Mouse (Mus musculus) cerebellum, adult 11 months (tissue): Measurements from ENCODE around the gene Ncoa3.

Experiments used
- DNase-seq: peaks from one replicate; pipeline ENCODE4 v3.0.0; 2022

Ncoa3 gene

DNA sequence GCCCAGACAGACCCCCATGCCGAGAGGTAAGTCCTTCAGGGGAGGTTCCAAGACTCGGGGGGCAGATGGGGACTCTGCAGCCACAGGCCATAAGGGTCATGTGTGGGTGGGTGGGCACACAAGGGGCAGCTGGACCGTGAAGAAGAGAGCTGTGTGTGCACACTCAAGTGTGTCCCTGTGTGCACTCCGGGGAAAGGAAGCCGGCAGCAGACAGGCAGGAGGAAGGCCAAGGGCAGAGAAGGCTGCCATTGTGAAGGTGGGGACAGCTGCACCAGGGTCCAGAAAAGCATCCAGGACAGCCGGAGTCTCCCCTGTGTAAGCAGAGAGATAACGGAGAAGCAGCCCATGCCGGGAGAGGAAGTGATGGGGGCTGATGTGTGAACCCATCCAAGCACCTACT lies 118.3 kb downstream of the Ncoa3 start:
- no peak for DNase-seq

GRCm38 (mm10) chr2:166111238-166111637 lies 118.8 kb downstream of the Ncoa3 start:
- no peak for DNase-seq

- DNase-seq: no peak
These were observed 119.4 kb downstream of the Ncoa3 start for GRCm38 (mm10) chr2:166111831-166112250.

DNA sequence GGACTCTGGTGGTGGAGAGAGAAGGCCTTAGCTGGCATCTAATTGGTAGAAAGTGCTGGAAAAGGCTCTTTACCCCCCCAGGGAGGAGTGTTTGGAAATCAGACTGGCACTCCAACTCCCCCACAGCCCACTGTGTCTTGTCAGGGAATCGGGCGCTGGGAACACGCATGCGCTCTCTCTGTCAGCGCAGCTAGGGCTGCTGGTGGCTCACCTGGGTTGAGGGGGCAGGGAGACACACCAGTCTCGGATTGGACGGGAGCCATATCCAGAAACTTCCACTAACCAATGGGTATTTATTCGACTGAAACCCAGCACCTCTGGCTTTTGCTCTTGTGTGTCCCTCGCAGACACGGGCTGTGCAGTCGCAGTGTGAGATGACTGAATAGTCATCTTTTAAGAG lies 120.5 kb downstream of the Ncoa3 start:
- no peak for DNase-seq

DNA sequence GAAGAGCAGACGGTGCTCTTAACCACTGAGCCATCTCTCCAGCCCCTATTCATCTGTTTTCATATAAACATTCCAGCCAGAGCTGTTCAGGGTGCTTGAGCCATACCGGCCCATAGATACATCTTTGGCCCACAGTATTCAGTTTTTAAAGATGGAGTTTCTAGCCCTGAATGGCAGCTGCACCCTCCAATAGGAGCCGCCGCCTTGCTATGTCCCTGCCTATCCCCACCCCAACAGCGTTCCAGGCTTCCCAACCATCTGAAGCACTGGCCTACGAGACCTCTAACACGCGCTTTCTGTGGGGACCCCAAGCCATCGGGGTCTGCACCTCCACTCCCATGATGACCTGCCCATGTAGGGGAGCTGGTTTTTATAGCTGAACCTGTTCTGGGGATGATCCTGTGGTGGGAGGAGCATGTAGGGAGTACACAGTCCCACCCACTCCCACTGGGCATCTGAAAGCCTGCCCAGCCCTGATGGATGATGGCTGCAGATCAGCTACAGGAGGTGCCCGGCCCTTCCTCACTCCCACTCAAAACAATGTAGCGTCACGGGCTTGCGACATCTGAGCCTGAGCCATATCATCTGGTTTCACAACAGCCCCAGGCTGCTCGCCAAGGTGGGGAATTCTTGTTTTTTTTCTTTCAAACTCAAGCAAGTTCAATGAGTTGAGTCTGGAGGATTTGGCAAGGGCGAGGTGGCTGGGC lies 123.3 kb downstream of the Ncoa3 start:
- no peak for DNase-seq

- no peak for DNase-seq
These were observed 123.8 kb downstream of the Ncoa3 start for GRCm38 (mm10) chr2:166116278-166116608.

- DNase-seq: no peak
These were observed 124.3 kb downstream of the Ncoa3 start for GRCm38 (mm10) chr2:166116704-166117103.

GRCm38 (mm10) chr2:166119992-166120391 lies 127.6 kb downstream of the Ncoa3 start:
- DNase-seq: no peak

DNA sequence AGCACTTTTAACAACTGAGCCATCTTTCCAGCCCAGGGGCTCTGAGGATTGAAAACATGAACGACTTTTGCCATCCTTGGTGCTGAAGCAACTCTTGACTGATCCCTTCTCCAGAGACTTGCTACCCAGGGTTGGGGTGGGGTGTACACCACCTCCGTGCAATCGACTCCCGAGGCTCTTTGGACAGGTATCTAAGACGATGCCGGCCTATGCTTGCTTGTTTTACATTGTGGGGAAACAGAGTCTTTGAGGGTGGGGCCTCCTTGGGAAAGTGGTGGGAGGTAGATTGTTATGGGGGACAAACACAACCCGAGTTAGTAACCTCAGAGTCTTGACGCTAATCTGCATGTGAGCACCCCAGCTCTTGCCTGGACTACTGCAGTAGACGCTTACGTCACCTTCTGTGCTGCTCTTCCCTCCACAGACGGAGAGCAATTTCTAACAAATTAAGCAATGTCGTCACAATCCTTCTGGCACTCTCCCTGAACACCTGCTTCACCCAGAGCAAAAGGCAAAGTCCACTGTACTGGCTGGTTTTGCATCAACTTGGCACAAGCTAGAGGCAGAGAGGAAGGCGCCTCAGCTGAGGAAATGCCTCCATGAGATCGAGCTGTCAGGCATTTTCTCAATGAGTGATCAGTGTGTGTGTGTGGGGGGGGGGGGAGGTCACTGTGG lies 129.4 kb downstream of the Ncoa3 start:
- DNase-seq: no peak

DNA sequence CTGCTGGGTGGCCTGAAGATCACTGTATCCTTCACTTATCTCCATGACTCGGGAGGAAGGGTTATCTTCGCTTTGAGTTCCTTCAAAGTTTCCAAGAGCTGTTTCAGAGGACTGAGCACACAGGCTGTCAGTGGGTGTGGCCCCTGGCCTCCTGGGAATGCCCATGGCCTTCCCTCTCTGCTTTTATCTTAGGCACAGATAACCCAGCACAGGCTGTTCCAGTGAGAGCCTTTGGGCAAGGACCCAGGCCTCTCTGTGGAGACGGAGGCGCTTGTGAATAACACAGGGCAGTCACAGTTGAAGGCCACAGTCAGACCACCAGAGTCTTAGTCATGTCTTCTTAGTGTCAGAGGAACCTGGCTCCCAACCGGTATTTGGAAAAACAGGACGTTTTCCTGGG lies 130.3 kb downstream of the Ncoa3 start:
- no peak for DNase-seq
